Mouse (Mus musculus): ENCODE results near the gene Nav2. TPM values are rescaled to one million over a fixed set of nuclear protein-coding genes. Genes with fewer than 3 reads are reported as not detected.

Nav2 gene
- polyA plus RNA-seq, 1 experiment from 2014 or later: 25.6 TPM

- Histone ChIP-seq H3K4me1 (replicated peaks) (peaks cover 6% of the 10 kb centered on the region), H3K27ac (no peak overlapping the region), H3K36me3 (no peaks in the 10 kb centered on the region), H3K27me3 (ENCODE audit: insufficient read depth, poor library complexity, severe bottlenecking) (no peaks in the 10 kb centered on the region), H3K9me3 (no peaks in the 10 kb centered on the region), H3K4me3 (no peak overlapping the region)
- no peak for DNase-seq (ENCODE audit: low spot score)
- 90% methylated on average over 10 of the region's 10 CpGs for WGBS
Measured at GRCm38 (mm10) chr7:49382884-49383283, 474.4 kb downstream of the Nav2 start.

GRCm38 (mm10) chr7:49388137-49388536, 479.6 kb downstream of the Nav2 start:
- 52% methylated on average over 2 of the region's 2 CpGs for WGBS
- no peaks in the 10 kb centered on the region for H3K9me3 ChIP-seq
- no peak overlapping the region for H3K27ac ChIP-seq
- H3K4me3 ChIP-seq: no peak overlapping the region
- H3K4me1 ChIP-seq (replicated peaks): peaks cover 52% of the 10 kb centered on the region
- DNase-seq (ENCODE audit: low spot score): no peak
- no peaks in the 10 kb centered on the region for H3K36me3 ChIP-seq
- no peaks in the 10 kb centered on the region for H3K27me3 ChIP-seq (ENCODE audit: insufficient read depth, poor library complexity, severe bottlenecking)

- no peak overlapping the region for H3K4me3 ChIP-seq
- no peaks in the 10 kb centered on the region for H3K27me3 ChIP-seq (ENCODE audit: insufficient read depth, poor library complexity, severe bottlenecking)
- peaks cover 61% of the 10 kb centered on the region for H3K4me1 ChIP-seq (replicated peaks)
- no peak overlapping the region for H3K27ac ChIP-seq
- H3K9me3 ChIP-seq: peaks cover 6% of the 10 kb centered on the region; the same call in 1 of the 2 replicates
- WGBS: 53% methylated on average over 3 of the region's 3 CpGs
- peak; percentile 43 for DNase-seq (ENCODE audit: low spot score)
- H3K36me3 ChIP-seq: 0 out of 2 replicates have a peak, but pooled peaks cover 2% of the 10 kb centered on the region
Measured at GRCm38 (mm10) chr7:49390312-49390711, 481.8 kb downstream of the Nav2 start.

GRCm38 (mm10) chr7:49390829-49391228, 482.3 kb downstream of the Nav2 start:
- no peaks in the 10 kb centered on the region for H3K27me3 ChIP-seq (ENCODE audit: insufficient read depth, poor library complexity, severe bottlenecking)
- peaks cover 6% of the 10 kb centered on the region; the same call in 1 of the 2 replicates for H3K9me3 ChIP-seq
- H3K4me1 ChIP-seq (replicated peaks): peaks cover 61% of the 10 kb centered on the region
- peak overlapping the region; percentile 74 for H3K27ac ChIP-seq
- 0 out of 2 replicates have a peak, but pooled peaks cover 2% of the 10 kb centered on the region for H3K36me3 ChIP-seq
- 71% methylated on average over 9 of the region's 9 CpGs for WGBS
- DNase-seq (ENCODE audit: low spot score): no peak
- no peak overlapping the region for H3K4me3 ChIP-seq

DNA sequence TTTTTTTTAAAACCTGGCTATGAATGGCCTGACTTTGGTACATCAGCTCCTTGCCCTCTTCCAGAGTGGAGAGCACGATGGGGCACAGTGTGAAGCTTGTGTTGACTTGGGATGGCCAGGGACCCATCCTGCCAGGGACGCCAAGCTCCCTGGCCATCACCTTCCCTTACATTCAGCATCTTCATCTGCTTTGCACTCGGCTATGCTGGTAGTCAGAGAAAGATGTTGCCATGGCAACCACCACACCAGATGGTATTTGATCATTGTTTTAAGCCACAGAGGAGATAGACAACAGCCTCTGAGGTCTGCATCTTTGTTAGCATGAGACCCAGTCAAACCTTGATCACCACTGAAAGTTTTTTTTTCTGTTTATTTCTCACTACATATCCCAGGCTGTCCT, 483.7 kb downstream of the Nav2 start:
- H3K9me3 ChIP-seq: peaks cover 6% of the 10 kb centered on the region; the same call in 1 of the 2 replicates
- H3K4me3 ChIP-seq: no peak overlapping the region
- H3K27me3 ChIP-seq (ENCODE audit: insufficient read depth, poor library complexity, severe bottlenecking): no peaks in the 10 kb centered on the region
- WGBS: 51% methylated on average over 3 of the region's 3 CpGs
- peaks cover 70% of the 10 kb centered on the region for H3K4me1 ChIP-seq (replicated peaks)
- H3K36me3 ChIP-seq: 0 out of 2 replicates have a peak, but pooled peaks cover 2% of the 10 kb centered on the region
- peak overlapping the region; percentile 77 for H3K27ac ChIP-seq
- DNase-seq (ENCODE audit: low spot score): no peak

DNA sequence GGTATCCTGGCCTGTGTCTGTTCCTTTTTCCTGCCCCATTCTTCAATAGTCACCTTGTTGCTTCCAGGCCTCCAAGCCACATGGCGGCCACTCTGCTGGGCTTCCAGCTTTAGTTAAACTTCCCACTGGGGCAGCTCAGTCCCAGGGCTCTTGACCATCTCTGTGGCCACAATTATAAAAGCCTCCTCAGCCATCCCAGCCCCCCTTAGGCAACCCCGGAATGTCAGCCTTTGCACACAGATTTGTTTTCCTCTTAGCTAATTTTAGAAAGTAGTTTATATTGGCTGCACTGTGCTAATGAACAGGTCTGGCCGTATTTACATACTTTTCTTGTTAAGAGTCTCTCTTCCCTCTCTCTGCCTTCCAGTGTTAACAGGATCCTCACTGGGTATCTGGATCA, 484.3 kb downstream of the Nav2 start:
- peaks cover 70% of the 10 kb centered on the region for H3K4me1 ChIP-seq (replicated peaks)
- peak overlapping the region; percentile 77 for H3K27ac ChIP-seq
- no peak for DNase-seq (ENCODE audit: low spot score)
- H3K9me3 ChIP-seq: peaks cover 6% of the 10 kb centered on the region; the same call in 1 of the 2 replicates
- WGBS: 80% methylated on average over 3 of the region's 3 CpGs
- H3K36me3 ChIP-seq: 0 out of 2 replicates have a peak, but pooled peaks cover 2% of the 10 kb centered on the region
- no peaks in the 10 kb centered on the region for H3K27me3 ChIP-seq (ENCODE audit: insufficient read depth, poor library complexity, severe bottlenecking)
- no peak overlapping the region for H3K4me3 ChIP-seq

- Histone ChIP-seq H3K9me3 (peaks cover 6% of the 10 kb centered on the region; the same call in 1 of the 2 replicates), H3K27me3 (ENCODE audit: insufficient read depth, poor library complexity, severe bottlenecking) (no peaks in the 10 kb centered on the region), H3K4me1 (replicated peaks) (peaks cover 73% of the 10 kb centered on the region), H3K4me3 (no peak overlapping the region), H3K27ac (0 out of 2 replicates have a peak overlapping the region, but pooled peaks have one; percentile 77), H3K36me3 (0 out of 2 replicates have a peak, but pooled peaks cover 2% of the 10 kb centered on the region)
- DNase-seq (ENCODE audit: low spot score): no peak
- WGBS: 89% methylated on average over 7 of the region's 7 CpGs
Measured at GRCm38 (mm10) chr7:49393857-49394256, 485.3 kb downstream of the Nav2 start.

- no peak for DNase-seq (ENCODE audit: low spot score)
- peaks cover 5% of the 10 kb centered on the region; the same call in 1 of the 2 replicates for H3K36me3 ChIP-seq
- 80% methylated on average over 1 of the region's 1 CpGs for WGBS
- peaks cover 58% of the 10 kb centered on the region for H3K4me1 ChIP-seq (replicated peaks)
- no peak overlapping the region for H3K4me3 ChIP-seq
- H3K27me3 ChIP-seq (ENCODE audit: insufficient read depth, poor library complexity, severe bottlenecking): no peaks in the 10 kb centered on the region
- no peak overlapping the region for H3K27ac ChIP-seq
- peaks cover 6% of the 10 kb centered on the region; the same call in 1 of the 2 replicates for H3K9me3 ChIP-seq
Measured at GRCm38 (mm10) chr7:49396202-49396601, 487.7 kb downstream of the Nav2 start.

GRCm38 (mm10) chr7:49397441-49398003, 489.0 kb downstream of the Nav2 start:
- H3K9me3 ChIP-seq: peaks cover 6% of the 10 kb centered on the region; the same call in 1 of the 2 replicates
- no peak overlapping the region for H3K27ac ChIP-seq
- H3K4me3 ChIP-seq: no peak overlapping the region
- WGBS: 79% methylated on average over 17 of the region's 17 CpGs
- peaks cover 5% of the 10 kb centered on the region; the same call in 1 of the 2 replicates for H3K36me3 ChIP-seq
- no peaks in the 10 kb centered on the region for H3K27me3 ChIP-seq (ENCODE audit: insufficient read depth, poor library complexity, severe bottlenecking)
- H3K4me1 ChIP-seq (replicated peaks): peaks cover 45% of the 10 kb centered on the region
- DNase-seq (ENCODE audit: low spot score): no peak

GRCm38 (mm10) chr7:49398020-49398516, 489.6 kb downstream of the Nav2 start:
- Histone ChIP-seq H3K27ac (no peak overlapping the region), H3K27me3 (ENCODE audit: insufficient read depth, poor library complexity, severe bottlenecking) (no peaks in the 10 kb centered on the region), H3K9me3 (peaks cover 6% of the 10 kb centered on the region; the same call in 1 of the 2 replicates), H3K4me3 (no peak overlapping the region), H3K36me3 (peaks cover 5% of the 10 kb centered on the region; the same call in 1 of the 2 replicates), H3K4me1 (replicated peaks) (peaks cover 39% of the 10 kb centered on the region)
- no peak for DNase-seq (ENCODE audit: low spot score)
- 81% methylated on average over 7 of the region's 7 CpGs for WGBS

GRCm38 (mm10) chr7:49399314-49399713, 490.8 kb downstream of the Nav2 start:
- no peak overlapping the region for H3K27ac ChIP-seq
- no peaks in the 10 kb centered on the region for H3K27me3 ChIP-seq (ENCODE audit: insufficient read depth, poor library complexity, severe bottlenecking)
- DNase-seq (ENCODE audit: low spot score): peak; percentile 58
- H3K9me3 ChIP-seq: peaks cover 6% of the 10 kb centered on the region; the same call in 1 of the 2 replicates
- whole genome bisulfite sequencing: 48% methylated on average over 2 of the region's 2 CpGs
- H3K4me1 ChIP-seq (replicated peaks): peaks cover 30% of the 10 kb centered on the region
- peaks cover 5% of the 10 kb centered on the region; the same call in 1 of the 2 replicates for H3K36me3 ChIP-seq
- no peak overlapping the region for H3K4me3 ChIP-seq

DNA sequence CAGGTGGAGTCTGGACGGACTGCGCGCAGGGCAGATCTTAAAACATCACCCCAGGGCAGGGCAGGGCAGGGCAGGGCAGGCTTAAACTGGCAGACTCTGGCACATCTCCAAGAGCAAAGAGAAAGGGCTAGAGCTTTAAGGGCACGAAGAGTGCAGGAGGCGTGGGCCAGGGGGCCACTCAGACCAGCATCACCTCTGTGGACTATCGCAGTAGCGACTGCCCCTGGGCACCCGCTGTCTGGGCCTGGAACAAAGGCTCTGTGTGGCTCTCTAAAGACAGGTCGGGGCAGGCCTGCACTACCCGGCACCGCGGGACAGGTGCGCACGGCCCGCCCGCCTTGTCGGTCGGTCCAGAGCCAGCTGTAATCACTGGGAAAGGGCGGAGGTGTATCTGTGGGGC, 491.9 kb downstream of the Nav2 start:
- 87% methylated on average over 19 of the region's 19 CpGs for WGBS
- peaks cover 3% of the 10 kb centered on the region; the same call in 1 of the 2 replicates for H3K36me3 ChIP-seq
- no peaks in the 10 kb centered on the region for H3K9me3 ChIP-seq
- DNase-seq (ENCODE audit: low spot score): no peak
- no peaks in the 10 kb centered on the region for H3K27me3 ChIP-seq (ENCODE audit: insufficient read depth, poor library complexity, severe bottlenecking)
- no peak overlapping the region for H3K4me3 ChIP-seq
- peak overlapping the region; percentile 56 for H3K27ac ChIP-seq
- peaks cover 38% of the 10 kb centered on the region for H3K4me1 ChIP-seq (replicated peaks)

GRCm38 (mm10) chr7:49402526-49402925, 494.0 kb downstream of the Nav2 start:
- H3K4me1 ChIP-seq (replicated peaks): peaks cover 26% of the 10 kb centered on the region
- no peak overlapping the region for H3K4me3 ChIP-seq
- WGBS: 92% methylated on average over 5 of the region's 5 CpGs
- H3K27me3 ChIP-seq (ENCODE audit: insufficient read depth, poor library complexity, severe bottlenecking): no peaks in the 10 kb centered on the region
- no peaks in the 10 kb centered on the region for H3K9me3 ChIP-seq
- no peak for DNase-seq (ENCODE audit: low spot score)
- H3K27ac ChIP-seq: no peak overlapping the region
- peaks cover 3% of the 10 kb centered on the region; the same call in 1 of the 2 replicates for H3K36me3 ChIP-seq

Data from hindbrain, embryonic 10.5 days (tissue).